Mouse (Mus musculus) liver, postnatal 0 days (tissue): Measurements from ENCODE around the gene Figla. TPM values are rescaled to one million over a fixed set of nuclear protein-coding genes. Genes with fewer than 3 reads are reported as not detected.

Source experiments
- ATAC-seq: fragments of 200-750 bp; cut with Nextera tagmentation; 2 replicates; pipeline ENCODE4 v1.8.0; 2017; ENCODE audit warnings: mild to moderate bottlenecking, moderate library complexity
- DNase-seq: peaks from one replicate; pipeline ENCODE4 v3.0.0-alpha.2; 2016
- H3K27ac ChIP-seq: fragments of 300-500 bp; sonication (generic); 2 replicates; pipeline ENCODE4 v1.5.1; 2014; ENCODE audit warnings: antibody characterized with exemption, moderate library complexity, mild to moderate bottlenecking, low read depth
- H3K27me3 ChIP-seq: fragments of 300-500 bp; sonication (generic); 2 replicates; pipeline ENCODE4 v1.6.1; 2014; ENCODE audit warnings: low read length, control low read depth, mixed read lengths; ENCODE audit not compliant: insufficient read depth
- H3K36me3 ChIP-seq: fragments of 300-500 bp; sonication (generic); replicated peaks from 2 replicates; pipeline ENCODE4 v1.6.1; 2014; ENCODE audit warnings: mild to moderate bottlenecking, control low read depth, low read length, moderate library complexity, mixed read lengths; ENCODE audit not compliant: insufficient read depth
- H3K4me1 ChIP-seq: fragments of 300-500 bp; sonication (generic); 2 replicates; pipeline ENCODE4 v1.6.1; 2014; ENCODE audit warnings: antibody characterized with exemption, mild to moderate bottlenecking, control low read depth; ENCODE audit not compliant: insufficient read depth
- H3K4me2 ChIP-seq: fragments of 300-500 bp; sonication (generic); 2 replicates; pipeline ENCODE4 v1.6.1; 2014; ENCODE audit warnings: low read depth, mild to moderate bottlenecking, low read length, moderate library complexity, mixed read lengths
- H3K4me3 ChIP-seq: fragments of 300-500 bp; sonication (generic); 2 replicates; pipeline ENCODE4 v1.5.1; 2014; ENCODE audit warnings: low read depth, low read length
- H3K9ac ChIP-seq: fragments of 300-500 bp; sonication (generic); replicated peaks from 2 replicates; pipeline ENCODE4 v1.6.1; 2014; ENCODE audit warnings: mild to moderate bottlenecking, moderate library complexity
- H3K9me3 ChIP-seq: fragments of 300-500 bp; sonication (generic); 2 replicates; pipeline ENCODE4 v1.6.1; 2016; ENCODE audit warnings: mild to moderate bottlenecking, control low read depth, low read length, mixed read lengths
- CTCF ChIP-seq: sonication (generic); IDR thresholded peaks from 2 replicates; pipeline ENCODE4 v1.5.1; 2016; ENCODE audit warnings: antibody characterized with exemption, low read depth
- EP300 ChIP-seq: IDR thresholded peaks from 2 replicates; pipeline ENCODE4 v1.6.1; 2016; ENCODE audit warnings: antibody characterized with exemption, low read depth, mild to moderate bottlenecking
- WGBS: fragments of 180-500 bp; shearing (Covaris S2); extraction: QIAGEN DNeasy Blood & Tissue Kit; methylation state at CpG from one replicate; pipeline ENCODE4 v1.1.7; 2014; ENCODE audit not compliant: insufficient replicate concordance; 5-methylcytosine and 5-hydroxymethylcytosine counted together
- polyA plus RNA-seq: library from polyadenylated mRNA; unstranded; fragments of >200 nt; fragmentation: Nextera tagmentation; extraction: Ambion mirVana; gene quantifications from 2 replicates; pipeline ENCODE4 v1.2.1, GENCODE M21; 2015

Gene Figla
- polyA plus RNA-seq, 1 experiment from 2014 or later: not detected

DNA sequence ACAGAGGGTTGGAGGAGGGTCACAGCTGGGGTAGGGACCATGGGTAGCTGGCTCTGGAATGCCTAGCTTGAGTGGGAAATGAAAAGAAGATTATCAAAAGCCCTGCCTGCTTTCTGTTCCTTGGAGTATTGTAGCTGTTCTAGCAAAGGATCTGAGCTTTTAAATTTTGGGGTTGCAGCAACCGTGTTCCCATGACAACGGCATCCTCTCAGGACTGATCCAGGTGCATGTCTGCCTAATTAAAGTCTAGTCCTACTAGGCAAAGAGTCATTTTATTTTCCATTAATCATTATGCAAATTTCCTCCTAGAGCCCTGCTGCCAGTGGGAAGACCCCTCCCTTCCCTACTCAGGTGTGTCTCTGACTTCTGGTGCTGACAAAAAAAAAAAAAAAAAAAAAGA, 46.7 kb downstream of the Figla start:
- Histone ChIP-seq H3K4me2 (no peak overlapping the region), H3K27me3 (no peaks in the 10 kb centered on the region), H3K36me3 (no peaks in the 10 kb centered on the region), H3K27ac (no peak overlapping the region), H3K4me1 (no peaks in the 10 kb centered on the region), H3K4me3 (no peak overlapping the region), H3K9ac (no peak overlapping the region), H3K9me3 (no peaks in the 10 kb centered on the region)
- DNase-seq (no peak), ATAC-seq (no peak)
- TF ChIP-seq CTCF (no peak), EP300 (no peak)
- 96% methylated on average over 2 of the region's 2 CpGs for WGBS

- H3K4me3 ChIP-seq: no peak overlapping the region
- H3K9me3 ChIP-seq: no peaks in the 10 kb centered on the region
- no peaks in the 10 kb centered on the region for H3K4me1 ChIP-seq
- H3K4me2 ChIP-seq: no peak overlapping the region
- H3K27ac ChIP-seq: no peak overlapping the region
- WGBS: 73% methylated on average over 6 of the region's 6 CpGs
- TF ChIP-seq EP300 (no peak), CTCF (no peak)
- H3K27me3 ChIP-seq: no peaks in the 10 kb centered on the region
- ATAC-seq (no peak), DNase-seq (no peak)
- H3K36me3 ChIP-seq: no peaks in the 10 kb centered on the region
- H3K9ac ChIP-seq: no peak overlapping the region
Measured at GRCm38 (mm10) chr6:86064318-86065016, 48.5 kb downstream of the Figla start.

GRCm38 (mm10) chr6:86066727-86067126, 50.8 kb downstream of the Figla start:
- no peak for ATAC-seq
- H3K4me1 ChIP-seq: peaks cover 6% of the 10 kb centered on the region
- no peaks in the 10 kb centered on the region for H3K36me3 ChIP-seq
- 75% methylated on average over 6 of the region's 6 CpGs for WGBS
- no peak overlapping the region for H3K4me2 ChIP-seq
- H3K27me3 ChIP-seq: no peaks in the 10 kb centered on the region
- no peak overlapping the region for H3K9ac ChIP-seq
- TF ChIP-seq EP300: no peak
- no peak for TF ChIP-seq CTCF
- no peak for DNase-seq
- H3K9me3 ChIP-seq: no peaks in the 10 kb centered on the region
- H3K4me3 ChIP-seq: no peak overlapping the region
- no peak overlapping the region for H3K27ac ChIP-seq

DNA sequence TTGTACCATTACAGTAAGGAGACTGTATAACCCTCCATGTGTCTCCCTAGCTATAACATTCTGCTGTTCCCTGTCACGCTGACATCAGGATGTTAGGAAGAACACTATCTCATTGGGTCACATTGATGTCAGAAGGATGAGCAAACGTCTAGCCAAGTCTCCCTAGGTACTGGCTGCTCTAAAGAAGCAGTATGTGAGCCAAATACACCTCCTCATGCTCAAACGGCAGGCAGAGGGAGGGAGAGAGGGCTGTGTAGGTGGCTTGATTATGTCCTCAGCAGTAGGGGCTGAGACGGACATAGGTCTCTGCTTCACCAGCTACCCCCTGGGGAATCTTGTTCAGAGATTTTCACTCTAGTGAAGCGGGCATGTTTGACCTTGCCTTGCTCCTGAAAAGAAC, 51.2 kb downstream of the Figla start:
- WGBS: 51% methylated on average over 5 of the region's 5 CpGs
- no peak for ATAC-seq
- no peak for DNase-seq
- Histone ChIP-seq H3K9me3 (no peaks in the 10 kb centered on the region), H3K36me3 (no peaks in the 10 kb centered on the region), H3K27ac (no peak overlapping the region), H3K4me3 (no peak overlapping the region), H3K27me3 (no peaks in the 10 kb centered on the region), H3K4me1 (peaks cover 6% of the 10 kb centered on the region), H3K9ac (no peak overlapping the region), H3K4me2 (no peak overlapping the region)
- no peak for TF ChIP-seq CTCF
- TF ChIP-seq EP300: no peak

DNA sequence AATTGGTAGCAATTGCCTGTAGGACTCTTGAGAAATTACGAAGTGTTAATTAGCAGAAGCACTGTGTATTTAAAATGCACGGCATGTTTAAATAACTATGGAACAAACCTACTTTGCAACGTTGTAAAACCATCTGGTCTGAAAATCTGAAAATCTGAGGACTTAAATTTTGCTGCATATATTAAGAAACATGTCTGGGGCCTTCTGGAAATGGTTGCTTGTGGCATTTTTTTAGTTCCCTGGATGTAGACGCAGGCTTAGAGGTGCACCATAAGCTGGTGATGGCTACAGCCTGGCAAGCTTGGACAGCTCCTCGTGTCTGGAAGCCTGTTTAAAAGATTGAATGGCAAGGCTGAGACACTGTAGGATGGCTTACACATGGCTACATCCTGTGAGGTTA, 53.0 kb downstream of the Figla start:
- Histone ChIP-seq H3K4me3 (no peak overlapping the region), H3K9ac (no peak overlapping the region), H3K27me3 (no peaks in the 10 kb centered on the region), H3K4me2 (no peak overlapping the region), H3K4me1 (peaks cover 8% of the 10 kb centered on the region), H3K9me3 (no peaks in the 10 kb centered on the region), H3K27ac (no peak overlapping the region), H3K36me3 (no peaks in the 10 kb centered on the region)
- 75% methylated on average over 5 of the region's 5 CpGs for WGBS
- ATAC-seq: no peak
- DNase-seq: no peak
- TF ChIP-seq CTCF: no peak
- no peak for TF ChIP-seq EP300

DNA sequence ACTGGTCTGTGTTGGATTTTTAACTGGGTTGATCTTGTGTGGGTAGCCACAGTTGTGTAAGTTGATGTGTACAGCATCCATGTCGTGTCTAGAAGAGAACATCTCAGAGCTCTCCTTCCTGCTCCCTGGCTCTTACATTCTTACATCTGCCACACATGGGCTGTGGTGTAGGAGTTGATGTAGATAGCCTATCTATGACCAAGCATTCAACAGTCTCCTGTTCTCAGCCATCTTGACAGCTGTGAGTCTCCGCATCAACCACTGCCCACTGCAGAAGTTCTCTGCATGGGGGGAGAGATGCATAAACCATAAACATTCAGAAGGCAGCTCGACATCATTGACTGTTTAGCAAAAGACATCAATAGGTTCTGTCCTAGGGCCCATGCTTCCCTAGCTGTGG, 53.9 kb downstream of the Figla start:
- Histone ChIP-seq H3K4me1 (peaks cover 16% of the 10 kb centered on the region), H3K27ac (no peak overlapping the region), H3K4me2 (no peak overlapping the region), H3K9me3 (no peaks in the 10 kb centered on the region), H3K36me3 (no peaks in the 10 kb centered on the region), H3K9ac (no peak overlapping the region), H3K27me3 (no peaks in the 10 kb centered on the region), H3K4me3 (no peak overlapping the region)
- DNase-seq (no peak), ATAC-seq (no peak)
- WGBS: 47% methylated on average over 3 of the region's 3 CpGs
- TF ChIP-seq EP300 (peak; percentile 64), CTCF (no peak)

DNA sequence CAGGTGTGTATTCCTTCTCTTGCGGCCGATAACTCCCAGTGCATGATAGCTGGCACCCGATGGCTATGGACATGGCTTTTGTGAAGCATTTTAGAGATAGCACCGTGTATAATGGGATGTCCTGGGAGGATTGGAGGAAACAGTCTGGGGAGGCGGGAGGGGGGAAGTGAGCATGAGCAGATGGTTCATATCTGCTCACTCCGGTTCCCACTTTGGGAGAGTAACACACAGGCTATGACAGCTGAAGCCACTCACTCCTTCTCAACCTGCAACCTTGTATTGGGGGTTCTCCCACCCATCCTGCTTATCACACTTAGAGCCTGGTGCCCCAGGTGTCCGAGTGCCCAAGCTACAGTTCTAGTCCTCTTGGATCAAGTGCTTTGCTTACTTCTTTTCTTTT, 54.3 kb downstream of the Figla start:
- no peaks in the 10 kb centered on the region for H3K36me3 ChIP-seq

More for the DNA sequence above, 54.3 kb downstream of the Figla start:
- TF ChIP-seq EP300: no peak
- no peak for TF ChIP-seq CTCF
- Histone ChIP-seq H3K27me3 (no peaks in the 10 kb centered on the region), H3K4me3 (no peak overlapping the region), H3K9me3 (no peaks in the 10 kb centered on the region), H3K4me1 (peaks cover 20% of the 10 kb centered on the region), H3K9ac (no peak overlapping the region), H3K4me2 (no peak overlapping the region), H3K27ac (no peak overlapping the region)
- DNase-seq (no peak), ATAC-seq (no peak)
- 57% methylated on average over 7 of the region's 7 CpGs for WGBS

Other genes with a start within 250 kb of the Figla start
- not detected in 2 replicates for gene Nat8f6, start 195.2 kb upstream of the Figla start, polyA plus RNA-seq
- not detected in 2 replicates for gene Nat8f5, start 195.2 kb upstream of the Figla start, polyA plus RNA-seq
- gene Nat8, start 184.1 kb upstream of the Figla start, polyA plus RNA-seq: not detected in 2 replicates
- gene Nat8f2, start 147.0 kb upstream of the Figla start, polyA plus RNA-seq: 1.3 and 1.7 TPM in 2 replicates
- 2.0 and 2.5 TPM in 2 replicates for gene Nat8f4, start 111.3 kb upstream of the Figla start, polyA plus RNA-seq
- gene Tprkb, start 104.3 kb upstream of the Figla start, polyA plus RNA-seq: 25.0 and 26.7 TPM in 2 replicates
- gene Nat8f1, start 100.5 kb upstream of the Figla start, polyA plus RNA-seq: 37.4 and 38.1 TPM in 2 replicates
- 20.8 and 23.9 TPM in 2 replicates for gene Dusp11, start 54.5 kb upstream of the Figla start, polyA plus RNA-seq
- gene Add2, start 12.5 kb downstream of the Figla start, polyA plus RNA-seq: 22.0 and 28.1 TPM in 2 replicates
- gene Tgfa, start 179.1 kb downstream of the Figla start, polyA plus RNA-seq: 3.0 TPM in 2 replicates